Mouse (Mus musculus): ENCODE data around the gene Prn. TPM values are rescaled to one million over a fixed set of nuclear protein-coding genes. Genes with fewer than 3 reads are reported as not detected.

Prn gene
- not detected in 2 replicates for polyA plus RNA-seq (2012; rRNA removed)

DNA sequence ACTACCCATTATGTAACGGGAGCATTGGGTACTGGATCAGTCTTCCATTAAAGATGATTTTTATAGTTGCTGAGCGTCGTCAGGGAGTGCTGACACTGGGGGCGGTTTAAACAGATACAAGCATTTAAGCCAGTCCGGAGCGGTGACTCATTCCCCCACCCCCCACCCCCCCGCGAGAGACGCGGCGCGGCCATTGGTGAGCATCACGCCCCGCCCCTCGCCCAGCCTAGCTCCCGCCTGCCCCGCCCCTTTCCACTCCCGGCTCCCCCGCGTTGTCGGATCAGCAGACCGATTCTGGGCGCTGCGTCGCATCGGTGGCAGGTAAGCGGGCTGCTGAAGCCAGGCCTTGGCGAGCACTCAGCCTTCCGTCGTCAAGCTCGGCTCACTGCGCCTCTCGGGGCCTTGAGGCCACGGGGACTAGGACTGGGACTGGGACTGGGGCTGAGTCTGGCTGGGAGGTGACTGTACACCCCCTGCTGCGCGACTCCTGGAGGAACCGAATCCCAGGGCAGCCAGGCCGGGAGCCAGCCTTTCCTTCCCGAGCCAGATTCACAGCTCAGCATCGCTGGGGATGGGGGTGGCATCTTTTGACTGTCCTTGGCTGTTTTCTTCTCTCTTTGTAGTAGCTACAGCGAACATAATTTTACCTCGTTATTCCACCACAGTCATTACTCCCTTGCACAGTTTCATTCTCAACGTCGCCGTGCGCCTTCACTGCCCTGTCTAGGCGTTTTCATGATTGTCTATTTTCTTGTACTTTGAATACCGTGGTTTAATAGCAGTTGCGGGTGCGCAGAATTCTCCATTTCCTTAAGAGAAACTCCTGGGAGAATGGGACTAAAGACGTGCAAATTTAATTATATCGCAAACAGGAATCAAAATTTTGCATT is at the start of gene Prn, which contains the start of gene Prnp:
Gene Prn (plus strand): TSS at position 275 of the 890 bp plus-strand sequence.
Gene Prnp (plus strand): TSS at position 246 of the 890 bp plus-strand sequence.
- Histone ChIP-seq H3K27me3 (ENCODE audit: control insufficient read depth, insufficient read depth, low read length) (no peaks in the 10 kb centered on the region), H3K4me3 (ENCODE audit: control insufficient read depth, insufficient read depth, low read length) (peak within 1 kb of the TSS; percentile 78), H3K27ac (ENCODE audit: control insufficient read depth, insufficient read depth, low read length) (no peak within 1 kb of the TSS), H3K36me3 (ENCODE audit: control insufficient read depth, insufficient read depth, low read length) (no peaks in the 10 kb centered on the region), H3K4me1 (replicated peaks; ENCODE audit: control insufficient read depth, insufficient read depth, low read length) (peaks cover 5% of the 10 kb centered on the region; the same call in 1 of the 2 replicates)
- peak; percentile 88 for DNase-seq
- WGBS: 8% methylated on average over 52 of the region's 52 CpGs
- TF ChIP-seq POLR2A (IDR thresholded peaks at IDR 0.05; ENCODE audit: control insufficient read depth, extremely low read depth, insufficient read depth, low read length, poor library complexity) (0 out of 2 replicates have a peak, but pooled peaks have one; percentile 44), CTCF (IDR thresholded peaks at IDR 0.05; ENCODE audit: borderline replicate concordance, control insufficient read depth, extremely low read depth, insufficient read depth, low read length, poor library complexity) (no peak)

DNA sequence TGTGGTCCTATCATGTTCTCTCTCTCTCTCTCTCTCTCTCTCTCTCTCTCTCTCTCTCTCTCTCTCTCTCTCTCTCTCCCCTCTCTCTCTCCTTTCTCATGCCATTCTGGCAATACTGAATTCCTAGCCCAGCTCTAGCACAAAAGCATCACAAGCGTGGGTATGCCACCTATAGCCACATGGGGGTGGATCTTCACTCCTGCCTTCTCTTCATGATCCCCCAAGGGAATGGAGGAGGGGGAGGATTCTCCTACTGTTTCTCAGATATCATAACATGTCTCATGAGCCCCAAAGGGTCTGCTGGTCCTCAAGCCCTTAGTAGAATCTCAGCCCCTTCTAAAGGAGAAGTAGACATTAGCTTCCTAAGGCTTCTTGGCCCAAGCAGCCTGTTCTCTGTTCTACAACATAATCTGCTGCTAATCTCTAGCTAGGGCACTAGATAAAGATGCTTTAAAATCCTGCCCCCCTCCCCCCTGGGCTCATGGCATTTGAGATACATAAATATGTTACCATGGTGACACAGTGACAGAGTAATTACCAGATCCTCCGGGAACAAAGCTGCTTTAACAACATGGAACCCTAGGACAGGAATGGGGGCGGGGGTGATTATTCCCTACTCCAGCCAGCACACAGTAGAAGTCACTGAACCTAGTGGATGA is 47.0 kb upstream of the Prn start:
- no peak for TF ChIP-seq CTCF (IDR thresholded peaks at IDR 0.05; ENCODE audit: borderline replicate concordance, control insufficient read depth, extremely low read depth, insufficient read depth, low read length, poor library complexity)
- no peak for TF ChIP-seq POLR2A (IDR thresholded peaks at IDR 0.05; ENCODE audit: control insufficient read depth, extremely low read depth, insufficient read depth, low read length, poor library complexity)
- Histone ChIP-seq H3K27ac (ENCODE audit: control insufficient read depth, insufficient read depth, low read length) (no peak overlapping the region), H3K36me3 (ENCODE audit: control insufficient read depth, insufficient read depth, low read length) (no peaks in the 10 kb centered on the region), H3K4me3 (ENCODE audit: control insufficient read depth, insufficient read depth, low read length) (no peak overlapping the region), H3K27me3 (ENCODE audit: control insufficient read depth, insufficient read depth, low read length) (no peaks in the 10 kb centered on the region), H3K4me1 (replicated peaks; ENCODE audit: control insufficient read depth, insufficient read depth, low read length) (0 out of 2 replicates have a peak, but pooled peaks cover 2% of the 10 kb centered on the region)
- WGBS: 90% methylated on average over 3 of the region's 3 CpGs
- DNase-seq: no peak

- Histone ChIP-seq H3K27me3 (ENCODE audit: control insufficient read depth, insufficient read depth, low read length) (no peaks in the 10 kb centered on the region), H3K27ac (ENCODE audit: control insufficient read depth, insufficient read depth, low read length) (no peak overlapping the region), H3K36me3 (ENCODE audit: control insufficient read depth, insufficient read depth, low read length) (no peaks in the 10 kb centered on the region), H3K4me3 (ENCODE audit: control insufficient read depth, insufficient read depth, low read length) (no peak overlapping the region), H3K4me1 (replicated peaks; ENCODE audit: control insufficient read depth, insufficient read depth, low read length) (peaks cover 2% of the 10 kb centered on the region; the same call in 1 of the 2 replicates)
- 86% methylated on average over 3 of the region's 3 CpGs for WGBS
- TF ChIP-seq POLR2A (IDR thresholded peaks at IDR 0.05; ENCODE audit: control insufficient read depth, extremely low read depth, insufficient read depth, low read length, poor library complexity) (no peak), CTCF (IDR thresholded peaks at IDR 0.05; ENCODE audit: borderline replicate concordance, control insufficient read depth, extremely low read depth, insufficient read depth, low read length, poor library complexity) (no peak)
- no peak for DNase-seq
These were observed 46.3 kb upstream of the Prn start for GRCm38 (mm10) chr2:131863472-131863871.

- DNase-seq: no peak
- Histone ChIP-seq H3K27me3 (ENCODE audit: control insufficient read depth, insufficient read depth, low read length) (no peaks in the 10 kb centered on the region), H3K4me1 (replicated peaks; ENCODE audit: control insufficient read depth, insufficient read depth, low read length) (peaks cover 2% of the 10 kb centered on the region; the same call in 1 of the 2 replicates), H3K36me3 (ENCODE audit: control insufficient read depth, insufficient read depth, low read length) (no peaks in the 10 kb centered on the region), H3K4me3 (ENCODE audit: control insufficient read depth, insufficient read depth, low read length) (no peak overlapping the region), H3K27ac (ENCODE audit: control insufficient read depth, insufficient read depth, low read length) (no peak overlapping the region)
- TF ChIP-seq POLR2A (IDR thresholded peaks at IDR 0.05; ENCODE audit: control insufficient read depth, extremely low read depth, insufficient read depth, low read length, poor library complexity) (no peak), CTCF (IDR thresholded peaks at IDR 0.05; ENCODE audit: borderline replicate concordance, control insufficient read depth, extremely low read depth, insufficient read depth, low read length, poor library complexity) (no peak)
- 96% methylated on average over 2 of the region's 2 CpGs for WGBS
These were observed 45.4 kb upstream of the Prn start for GRCm38 (mm10) chr2:131864262-131864796.

- peaks cover 2% of the 10 kb centered on the region; the same call in 1 of the 2 replicates for H3K4me1 ChIP-seq (replicated peaks; ENCODE audit: control insufficient read depth, insufficient read depth, low read length)
- H3K27ac ChIP-seq (ENCODE audit: control insufficient read depth, insufficient read depth, low read length): no peak overlapping the region
- H3K27me3 ChIP-seq (ENCODE audit: control insufficient read depth, insufficient read depth, low read length): no peaks in the 10 kb centered on the region
- H3K36me3 ChIP-seq (ENCODE audit: control insufficient read depth, insufficient read depth, low read length): no peaks in the 10 kb centered on the region
- TF ChIP-seq CTCF (IDR thresholded peaks at IDR 0.05; ENCODE audit: borderline replicate concordance, control insufficient read depth, extremely low read depth, insufficient read depth, low read length, poor library complexity): no peak
- TF ChIP-seq POLR2A (IDR thresholded peaks at IDR 0.05; ENCODE audit: control insufficient read depth, extremely low read depth, insufficient read depth, low read length, poor library complexity): no peak
- no peak overlapping the region for H3K4me3 ChIP-seq (ENCODE audit: control insufficient read depth, insufficient read depth, low read length)
- DNase-seq: no peak
These were observed 43.1 kb upstream of the Prn start for GRCm38 (mm10) chr2:131866676-131867075.

DNA sequence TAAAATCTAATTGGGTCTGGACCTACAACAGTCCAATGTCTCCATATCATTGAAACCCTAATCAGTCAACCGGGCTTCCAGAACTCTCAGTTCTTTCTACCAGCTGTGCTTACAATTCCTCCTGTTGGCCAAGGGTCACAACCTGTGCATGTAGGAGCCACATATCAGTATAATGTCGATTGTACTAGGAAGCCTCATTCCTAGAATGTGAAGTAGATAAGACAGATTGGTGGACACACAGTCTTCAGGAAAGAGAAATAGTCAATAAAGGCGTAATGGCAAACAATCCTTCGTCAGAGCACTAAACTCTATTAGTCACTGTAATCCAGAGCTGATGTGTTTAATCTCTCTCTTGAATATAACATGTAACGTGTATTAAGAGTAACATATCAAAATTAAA is 40.8 kb upstream of the Prn start:
- 96% methylated on average over 5 of the region's 5 CpGs for WGBS
- Histone ChIP-seq H3K4me1 (replicated peaks; ENCODE audit: control insufficient read depth, insufficient read depth, low read length) (no peaks in the 10 kb centered on the region; the same call in 1 of the 2 replicates), H3K27ac (ENCODE audit: control insufficient read depth, insufficient read depth, low read length) (no peak overlapping the region), H3K4me3 (ENCODE audit: control insufficient read depth, insufficient read depth, low read length) (no peak overlapping the region), H3K36me3 (ENCODE audit: control insufficient read depth, insufficient read depth, low read length) (no peaks in the 10 kb centered on the region), H3K27me3 (ENCODE audit: control insufficient read depth, insufficient read depth, low read length) (no peaks in the 10 kb centered on the region)
- no peak for DNase-seq
- TF ChIP-seq POLR2A (IDR thresholded peaks at IDR 0.05; ENCODE audit: control insufficient read depth, extremely low read depth, insufficient read depth, low read length, poor library complexity) (no peak), CTCF (IDR thresholded peaks at IDR 0.05; ENCODE audit: borderline replicate concordance, control insufficient read depth, extremely low read depth, insufficient read depth, low read length, poor library complexity) (no peak)

Measured in thymus, adult 2 months (tissue).